Mouse (Mus musculus) regulatory T cell (primary cell): ENCODE results near the gene Nkx2-3.

ENCODE experiments used
- in situ Hi-C: fragments of 300-600 bp; cut with MboI, MseI; formaldehyde crosslinking; loops from one replicate; pipeline ENCODE4 v1.15.1; 2025; ENCODE audit warnings: high pct_unique_total_duplicates

The Nkx2-3 gene

GRCm38 (mm10) chr19:43612051-43612450, at the start of gene Nkx2-3:
TSS of gene Nkx2-3 (plus strand) at chr19:43612325.
- in situ Hi-C loops = loop anchor here (10.0 kb wide), 1 partner anchor 1623 kb away; the partner anchor contains the start of gene Lbx1

- in situ Hi-C loops = no loop called here
These were observed 49.0 kb upstream of the Nkx2-3 start for GRCm38 (mm10) chr19:43563166-43563565.

- in situ Hi-C loops = no loop called here
These were observed 43.8 kb upstream of the Nkx2-3 start for GRCm38 (mm10) chr19:43568298-43568697.

GRCm38 (mm10) chr19:43569133-43569532, 43.0 kb upstream of the Nkx2-3 start:
- in situ Hi-C loops = no loop called here

GRCm38 (mm10) chr19:43570831-43571790, 41.0 kb upstream of the Nkx2-3 start:
- in situ Hi-C loops = loop anchor here (5.0 to 10.0 kb wide), 2 partner anchors 56 to 1104 kb away; no protein-coding TSS in a partner anchor

- in situ Hi-C loops = loop anchor here (10.0 kb wide), 1 partner anchor 1096 kb away; no protein-coding TSS in a partner anchor
These were observed 32.9 kb upstream of the Nkx2-3 start for GRCm38 (mm10) chr19:43579081-43579796.

GRCm38 (mm10) chr19:43581185-43581584, 30.9 kb upstream of the Nkx2-3 start:
- in situ Hi-C loops = no loop called here

GRCm38 (mm10) chr19:43583192-43583591, 28.9 kb upstream of the Nkx2-3 start:
- in situ Hi-C loops = no loop called here

GRCm38 (mm10) chr19:43583595-43583994, 28.5 kb upstream of the Nkx2-3 start:
- in situ Hi-C loops = no loop called here

GRCm38 (mm10) chr19:43584788-43585187, 27.3 kb upstream of the Nkx2-3 start:
- in situ Hi-C loops = no loop called here

GRCm38 (mm10) chr19:43592026-43592425, 20.1 kb upstream of the Nkx2-3 start:
- in situ Hi-C loops = no loop called here

- in situ Hi-C loops = no loop called here
These were observed 15.1 kb upstream of the Nkx2-3 start for GRCm38 (mm10) chr19:43596981-43597380.

GRCm38 (mm10) chr19:43598741-43599660, 13.1 kb upstream of the Nkx2-3 start:
- in situ Hi-C loops = no loop called here

GRCm38 (mm10) chr19:43599776-43600544, 12.2 kb upstream of the Nkx2-3 start:
- in situ Hi-C loops = loop anchor here (10.0 kb wide), 1 partner anchor 1235 kb away; no protein-coding TSS in a partner anchor

GRCm38 (mm10) chr19:43600545-43601331, 11.4 kb upstream of the Nkx2-3 start:
- in situ Hi-C loops = loop anchor here (10.0 kb wide), 1 partner anchor 1234 kb away; no protein-coding TSS in a partner anchor

- in situ Hi-C loops = loop anchor here (10.0 kb wide), 1 partner anchor 1233 kb away; no protein-coding TSS in a partner anchor
These were observed 10.7 kb upstream of the Nkx2-3 start for GRCm38 (mm10) chr19:43601440-43601839.

- in situ Hi-C loops = loop anchor here (10.0 kb wide), 1 partner anchor 1233 kb away; no protein-coding TSS in a partner anchor
These were observed 10.0 kb upstream of the Nkx2-3 start for GRCm38 (mm10) chr19:43601996-43602590.

GRCm38 (mm10) chr19:43603521-43603920, 8.6 kb upstream of the Nkx2-3 start:
- in situ Hi-C loops = loop anchor here (10.0 kb wide), 1 partner anchor 1231 kb away; no protein-coding TSS in a partner anchor
